Mouse (Mus musculus): Measurements from ENCODE around the gene Ephx3.

DNA sequence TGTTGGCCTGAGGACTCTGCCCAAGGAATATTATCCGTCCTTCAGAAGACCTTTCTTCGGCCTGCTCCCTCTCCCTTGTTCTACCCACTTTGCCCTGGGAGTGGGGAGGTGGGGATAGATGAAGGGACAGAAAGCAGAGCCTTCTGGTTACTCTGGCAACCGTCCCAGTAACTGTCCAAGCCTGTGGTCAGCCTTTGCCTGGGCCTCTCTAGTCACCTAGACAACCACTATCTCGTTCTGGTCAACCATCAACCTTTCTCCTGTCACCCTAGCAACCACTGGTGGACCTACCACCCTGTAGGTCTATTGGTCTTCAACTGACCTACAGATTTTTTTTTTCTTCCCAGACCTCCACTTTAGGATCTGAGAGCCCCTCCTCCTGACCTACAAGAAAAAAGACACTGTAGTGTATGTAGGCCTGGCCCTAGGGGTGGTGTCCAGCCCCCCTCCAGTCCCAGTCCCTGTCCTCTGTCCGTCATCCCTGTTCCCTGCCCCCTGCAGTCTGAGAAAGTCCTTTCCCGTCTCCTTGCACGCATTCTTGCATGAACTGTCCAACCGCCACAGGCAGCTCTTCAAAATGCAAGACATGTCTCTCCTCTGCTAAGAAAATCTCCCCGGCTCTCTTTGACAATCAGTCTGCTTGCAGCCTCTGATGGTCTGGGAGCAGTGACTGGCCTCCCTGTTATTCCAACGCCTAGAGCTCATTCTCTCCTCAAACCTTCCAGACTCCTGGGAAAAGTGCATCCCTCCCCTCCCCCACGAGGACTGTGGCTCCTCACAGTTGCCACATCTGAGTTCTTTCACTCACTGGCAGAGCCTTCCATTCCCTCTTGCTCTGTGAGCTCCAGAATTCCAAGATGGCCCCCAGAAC is 9.5 kb downstream of the Ephx3 start:
- TF ChIP-seq CTCF (IDR thresholded peaks at IDR 0.05; ENCODE audit: control insufficient read depth, insufficient read depth, insufficient read length) (no peak), MYOD1 (IDR thresholded peaks at IDR 0.05; ENCODE audit: control insufficient read depth, insufficient read length, low read depth) (no peak), MAX (IDR thresholded peaks at IDR 0.05) (no peak), MYOG (IDR thresholded peaks at IDR 0.05; ENCODE audit: control insufficient read depth, extremely low read depth, insufficient read length) (no peak)
